Mouse (Mus musculus): ENCODE data around the gene Sv2b.

DNA sequence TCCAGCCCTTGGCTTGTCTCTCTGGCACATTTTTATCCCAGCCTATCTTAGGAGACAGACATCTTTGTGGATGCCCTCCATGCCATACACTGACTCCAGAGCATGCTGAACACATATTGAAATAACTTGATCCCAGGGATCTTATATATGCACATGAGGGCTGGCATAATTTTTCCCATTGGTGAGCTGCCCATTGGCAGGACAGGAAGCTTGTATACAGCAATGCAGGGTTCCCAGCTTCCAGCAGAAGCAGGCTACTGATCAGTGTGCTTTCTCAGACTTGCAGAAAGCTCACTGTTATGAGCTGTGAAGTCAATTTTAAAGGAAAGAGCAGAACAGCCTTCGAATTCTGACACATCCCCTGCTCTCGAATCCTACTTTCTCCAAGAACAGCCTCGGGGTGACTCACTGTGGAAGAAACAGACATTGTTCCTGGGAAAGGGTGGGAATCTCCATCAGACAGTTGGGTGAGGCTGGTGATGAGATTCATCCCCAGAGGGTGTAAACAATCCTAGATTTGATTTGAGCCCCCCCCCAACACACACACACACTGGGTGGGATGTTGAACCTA, 26.9 kb downstream of the Sv2b start:
- TF ChIP-seq CTCF (IDR thresholded peaks at IDR 0.05; ENCODE audit: low read depth): no peak
- TF ChIP-seq EP300 (optimal IDR thresholded peaks at IDR 0.05): no peak

Measured in stomach, postnatal 0 days (tissue).